20 mouse cellular contexts compared by ENCODE assay signal in the genomic region with DNA sequence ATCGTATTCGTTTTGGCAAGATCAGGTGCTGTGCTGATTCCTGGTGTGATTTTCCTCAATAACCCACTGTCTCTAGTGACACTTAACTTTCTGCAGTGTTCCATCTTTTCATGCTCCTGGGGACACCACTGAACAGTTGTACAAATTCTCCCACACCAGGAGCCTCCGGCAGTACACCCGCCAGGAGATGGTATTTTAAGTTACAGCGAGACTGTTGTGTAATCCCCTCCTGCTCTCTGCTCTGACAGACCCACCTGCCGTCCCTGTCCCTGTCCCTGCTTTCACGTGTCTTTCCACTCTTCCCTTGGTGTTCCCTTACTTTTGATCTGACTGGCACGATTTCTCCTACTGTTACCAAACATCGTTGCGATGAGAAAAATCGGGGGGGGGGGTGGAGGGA. TPM values are rescaled to one million over a fixed set of nuclear protein-coding genes. Genes with fewer than 3 reads are reported as not detected.
DNase-seq lines count a peak whose midpoint lies in the region; ATAC-seq lines count a peak whose summit lies in the region.
"Had no signal": no experiment of that assay in that cellular context is flagged by ENCODE, and none has a peak within 500 bp of the region (broad histone marks: within the 10 kb centered on the region; RNA-seq: fewer than 3 reads in every experiment).

No protein-coding gene starts in this region.

- peak; percentile 90 for ATAC-seq in frontal cortex, adult (ENCODE audit: low TSS enrichment)
- ATAC-seq: activated CD4-positive, CD25-positive, alpha-beta regulatory T cell, adult 4 months; forebrain, embryonic 13.5 days; forebrain, embryonic 16.5 days; hindbrain, embryonic 16.5 days; intestine, embryonic 15.5 days had no signal

- DNase-seq in frontal cortex, postnatal 25 days (ENCODE audit: low spot score in 2 of 2) = no peak
- peak; percentile 68 for DNase-seq in heart, adult 11 months
- no peak for DNase-seq in heart, adult 8-10 months (ENCODE audit: low spot score)
- DNase-seq in right cerebral cortex, adult 2 months (ENCODE audit: low spot score in 2 of 2) = peak; percentile 15 to 25
- no peak for DNase-seq in right cerebral cortex, postnatal 10 days (ENCODE audit: low spot score in 2 of 2)
- DNase-seq: adrenal gland, adult 8-10 months; adrenal gland, postnatal 25 days; cerebellum, adult 18-20 months; cerebellum, adult 9-10 months; cerebellum, postnatal 14 days; gastrocnemius, postnatal 36 days; heart, postnatal 10 days; heart, postnatal 36 days had no signal

RNA-seq across cellular contexts. Expression of a gene that starts 19.3 kb away (rescaled TPM):
- total RNA-seq in heart, adult 8-10 months (2022) = under 1 TPM; 0.31 to 0.72 (median 0.56) TPM
- total RNA-seq: granulocyte monocyte progenitor cell, adult 5-6 weeks had no signal

Comparison
In these comparisons a context has a peak if more than half of its experiments do, and no peak if none do; other contexts are left out.
1. DNase-seq: peak in heart, adult 11 months (single experiment) and right cerebral cortex, adult 2 months (2 of 2); none in frontal cortex, postnatal 25 days (0 of 2), heart, adult 8-10 months (single experiment) and right cerebral cortex, postnatal 10 days (0 of 2).